Mouse (Mus musculus) CH12.LX (cell line): ENCODE results near the gene Pik3c2b. TPM values are rescaled to one million over a fixed set of nuclear protein-coding genes. Genes with fewer than 3 reads are reported as not detected.
A peak's percentile ranks its signal among the peaks of the same experiment; 100 is the strongest.

Experiments
- DNase-seq: peaks from one replicate; pipeline ENCODE4 v3.0.0-alpha.2; 2013; ENCODE audit errors: extremely low read depth
- H3K27ac ChIP-seq: 2 replicates; pipeline ENCODE4 v1.5.1; 2012; ENCODE audit warnings: low read depth, mild to moderate bottlenecking, control low read depth, moderate library complexity; ENCODE audit not compliant: insufficient read depth
- H3K27me3 ChIP-seq: replicated peaks from 2 replicates; pipeline ENCODE3; 2012; ENCODE audit warnings: inconsistent platforms
- H3K36me3 ChIP-seq, 2 experiments: replicated peaks in 1 of 2; 2 replicates each; pipeline versions ENCODE3 to v1.6.1; 2012; ENCODE audit warnings: inconsistent platforms in 1 of 2, low read length in 1 of 2, mild to moderate bottlenecking in 1 of 2, mixed read lengths in 1 of 2, moderate library complexity in 1 of 2; ENCODE audit not compliant: control insufficient read depth in 1 of 2, insufficient read depth in 1 of 2
- H3K4me1 ChIP-seq, 2 experiments: 2 replicates each; pipeline ENCODE4 v1.6.1; 2012; ENCODE audit warnings: inconsistent platforms in 1 of 2, moderate library complexity in 1 of 2; ENCODE audit not compliant: insufficient read depth in 2 of 2, control insufficient read depth in 1 of 2
- H3K4me2 ChIP-seq: 2 replicates; pipeline ENCODE4 v1.6.1; 2012; ENCODE audit warnings: low read depth, mild to moderate bottlenecking, control low read depth; ENCODE audit not compliant: poor library complexity, insufficient read depth, severe bottlenecking
- H3K4me3 ChIP-seq, 3 experiments: fragments of 150-350 bp in 1 of 3; sonication (generic) in 1 of 3; replicated peaks in 1 of 3; 2 replicates each; pipeline versions ENCODE3 to v1.5.1; 2011 to 2012; ENCODE audit warnings: low read depth in 2 of 3, low read length in 2 of 3, mild to moderate bottlenecking in 2 of 3, moderate library complexity in 2 of 3, control low read depth in 1 of 3, improper control_type of control experiment in 1 of 3, inconsistent platforms in 1 of 3, mixed read lengths in 1 of 3; ENCODE audit not compliant: poor library complexity in 1 of 3
- H3K79me2 ChIP-seq: replicated peaks from 2 replicates; pipeline ENCODE4 v1.6.1; 2012; ENCODE audit warnings: mild to moderate bottlenecking, moderate library complexity; ENCODE audit not compliant: control insufficient read depth, poor library complexity, insufficient read depth, severe bottlenecking; ENCODE audit errors: extremely low read depth
- H3K9ac ChIP-seq: 2 replicates; pipeline ENCODE4 v1.6.1; 2012; ENCODE audit warnings: low read depth, mild to moderate bottlenecking, control low read depth, moderate library complexity; ENCODE audit not compliant: insufficient read depth
- H3K9me3 ChIP-seq: replicated peaks from 2 replicates; pipeline ENCODE3; 2012; ENCODE audit warnings: low read length, inconsistent platforms, mixed read lengths
- CHD1 ChIP-seq: IDR thresholded peaks from 2 replicates; pipeline ENCODE4 v1.6.1; 2012; ENCODE audit warnings: low read depth, low read length, improper control_type of control experiment, inconsistent platforms
- CHD2 ChIP-seq: IDR thresholded peaks from 2 replicates; pipeline ENCODE4 v1.6.1; 2011; ENCODE audit warnings: low read length, improper control_type of control experiment
- CTCF ChIP-seq, 2 experiments: IDR thresholded peaks in 1 of 2; conservative IDR thresholded peaks in 1 of 2; 2 replicates each; pipeline ENCODE4 v1.5.1; 2011 to 2012; ENCODE audit warnings: low read depth in 2 of 2, low read length in 2 of 2, improper control_type of control experiment in 1 of 2, inconsistent platforms in 1 of 2, mild to moderate bottlenecking in 1 of 2, moderate library complexity in 1 of 2
- E2F4 ChIP-seq: IDR thresholded peaks from 2 replicates; pipeline ENCODE4 v1.6.1; 2011; ENCODE audit warnings: low read depth, low read length, improper control_type of control experiment; ENCODE audit not compliant: insufficient replicate concordance
- ELF1 ChIP-seq: IDR thresholded peaks from 2 replicates; pipeline ENCODE4 v1.6.1; 2014; ENCODE audit warnings: low read depth, mild to moderate bottlenecking, inconsistent platforms, low read length, improper control_type of control experiment
- ETS1 ChIP-seq: conservative IDR thresholded peaks from 2 replicates; pipeline ENCODE4 v1.6.1; 2012; ENCODE audit warnings: low read depth, mild to moderate bottlenecking, inconsistent platforms, low read length, improper control_type of control experiment, moderate library complexity
- GABPA ChIP-seq: IDR thresholded peaks from 2 replicates; pipeline ENCODE4 v1.6.1; 2012; ENCODE audit warnings: low read depth, low read length, improper control_type of control experiment, inconsistent platforms; ENCODE audit not compliant: insufficient replicate concordance
- HCFC1 ChIP-seq: IDR thresholded peaks from 2 replicates; pipeline ENCODE4 v1.6.1; 2012; ENCODE audit warnings: low read depth, mild to moderate bottlenecking, inconsistent platforms, low read length, improper control_type of control experiment
- IRF4 ChIP-seq: IDR thresholded peaks from 2 replicates; pipeline ENCODE4 v1.6.1; 2014; ENCODE audit warnings: low read depth, mild to moderate bottlenecking, inconsistent platforms, low read length, improper control_type of control experiment
- JUN ChIP-seq: IDR thresholded peaks from 2 replicates; pipeline ENCODE4 v1.6.1; 2011; ENCODE audit warnings: low read depth, mild to moderate bottlenecking, low read length, improper control_type of control experiment, moderate library complexity; ENCODE audit not compliant: insufficient read depth
- MAFK ChIP-seq: IDR thresholded peaks from 2 replicates; pipeline ENCODE4 v1.6.1; 2011; ENCODE audit warnings: low read length, improper control_type of control experiment; ENCODE audit not compliant: insufficient replicate concordance
- MAX ChIP-seq: IDR thresholded peaks from 2 replicates; pipeline ENCODE4 v1.6.1; 2011; ENCODE audit warnings: low read length, improper control_type of control experiment
- MEF2A ChIP-seq: IDR thresholded peaks from 2 replicates; pipeline ENCODE4 v1.6.1; 2014; ENCODE audit warnings: low read depth, mild to moderate bottlenecking, inconsistent platforms, low read length, improper control_type of control experiment, borderline replicate concordance
- MXI1 ChIP-seq: IDR thresholded peaks from 2 replicates; pipeline ENCODE4 v1.6.1; 2011; ENCODE audit warnings: mild to moderate bottlenecking, low read depth, low read length, improper control_type of control experiment
- MYC ChIP-seq: IDR thresholded peaks from 2 replicates; pipeline ENCODE4 v1.6.1; 2011; ENCODE audit warnings: low read depth, mild to moderate bottlenecking, improper control_type of control experiment, low read length
- NELFE ChIP-seq: IDR thresholded peaks from 2 replicates; pipeline ENCODE4 v1.6.1; 2011; ENCODE audit warnings: low read depth, low read length, improper control_type of control experiment
- NRF1 ChIP-seq: IDR thresholded peaks from 2 replicates; pipeline ENCODE4 v1.6.1; 2014; ENCODE audit warnings: low read depth, mild to moderate bottlenecking, inconsistent platforms, low read length, improper control_type of control experiment, moderate library complexity
- PAX5 ChIP-seq: IDR thresholded peaks from 2 replicates; pipeline ENCODE4 v1.6.1; 2012; ENCODE audit warnings: low read length, inconsistent platforms, mixed read lengths
- POLR2A ChIP-seq: IDR thresholded peaks from 2 replicates; pipeline ENCODE4 v1.6.1; 2011; ENCODE audit warnings: low read depth, mild to moderate bottlenecking, improper control_type of control experiment, low read length
- POLR2AphosphoS2 ChIP-seq: IDR thresholded peaks from 2 replicates; pipeline ENCODE4 v1.6.1; 2011; ENCODE audit warnings: low read depth, low read length, improper control_type of control experiment
- RAD21 ChIP-seq: IDR thresholded peaks from 2 replicates; pipeline ENCODE4 v1.6.1; 2011; ENCODE audit warnings: low read depth, mild to moderate bottlenecking, low read length, improper control_type of control experiment, moderate library complexity
- RCOR1 ChIP-seq: conservative IDR thresholded peaks from 2 replicates; pipeline ENCODE4 v1.6.1; 2012; ENCODE audit warnings: low read depth, mild to moderate bottlenecking, inconsistent platforms, low read length, improper control_type of control experiment
- TBP ChIP-seq: conservative IDR thresholded peaks from 2 replicates; pipeline ENCODE4 v1.6.1; 2011; ENCODE audit warnings: low read depth, low read length, improper control_type of control experiment
- TCF12 ChIP-seq: IDR thresholded peaks from 2 replicates; pipeline ENCODE4 v1.6.1; 2014; ENCODE audit warnings: low read depth, mild to moderate bottlenecking, inconsistent platforms, low read length, improper control_type of control experiment
- UBTF ChIP-seq: IDR thresholded peaks from 2 replicates; pipeline ENCODE4 v1.6.1; 2012; ENCODE audit warnings: low read depth, mild to moderate bottlenecking, inconsistent platforms, low read length, improper control_type of control experiment, moderate library complexity
- USF2 ChIP-seq: conservative IDR thresholded peaks from 2 replicates; pipeline ENCODE4 v1.6.1; 2011; ENCODE audit warnings: low read depth, low read length, improper control_type of control experiment
- ZKSCAN1 ChIP-seq: IDR thresholded peaks from 2 replicates; pipeline ENCODE4 v1.6.1; 2012; ENCODE audit warnings: low read depth, inconsistent platforms, low read length, improper control_type of control experiment, borderline replicate concordance
- ZMIZ1 ChIP-seq: IDR thresholded peaks from 2 replicates; pipeline ENCODE4 v1.6.1; 2012; ENCODE audit warnings: low read depth, mild to moderate bottlenecking, inconsistent platforms, low read length, improper control_type of control experiment
- ZNF384 ChIP-seq: IDR thresholded peaks from 2 replicates; pipeline ENCODE4 v1.6.1; 2012; ENCODE audit warnings: low read depth, low read length, improper control_type of control experiment, inconsistent platforms
- dilution Hi-C: fragments of 300-500 bp; cut with MboI; formaldehyde crosslinking; loops from 2 replicates; pipeline ENCODE4 v1.14.3; 2020; ENCODE audit warnings: low sequenced_read_pairs; ENCODE audit not compliant: extremely low pct_unique_long_range_greater_than_20kb, extremely low pct_ligation_motif_present
- in situ Hi-C: fragments of 300-500 bp; cut with MboI; formaldehyde crosslinking; loops from 3 replicates; pipeline ENCODE4 v1.14.3; 2019; ENCODE audit warnings: low sequenced_read_pairs, low pct_ligation_motif_present, low pct_unique_long_range_greater_than_20kb, mixed read lengths
- polyA plus RNA-seq: library from polyadenylated mRNA; unstranded; fragments of >175 nt; gene quantifications from 2 replicates; pipeline ENCODE4 v1.2.1, GENCODE M21; 2012; ENCODE audit warnings: low read depth; ENCODE audit not compliant: insufficient read length
- total RNA-seq, 2 experiments: library from RNA; depleted of rRNA; stranded (reverse); fragments of 300-350 nt in 1 of 2; fragments of >200 nt in 1 of 2; gene quantifications; 2 replicates each; pipeline ENCODE4 v1.2.3; 2012 to 2014

The Pik3c2b gene
- total RNA-seq (2012; rRNA removed), result 15.9 and 16.5 TPM in 2 replicates
- 7.2 and 8.7 TPM in 2 replicates for total RNA-seq (2014; rRNA removed)
- 9.2 and 12.0 TPM in 2 replicates for polyA plus RNA-seq

- peak within 1 kb of the TSS; percentile 68 to 88 (median 86) for H3K4me3 ChIP-seq
- H3K9me3 ChIP-seq, result no peaks in the 10 kb centered on the region
- peak within 1 kb of the TSS; percentile 80 for H3K9ac ChIP-seq
- H3K4me2 ChIP-seq, result peak within 1 kb of the TSS; percentile 88
- dilution Hi-C loops (no loop called here), in situ Hi-C loops (loop anchor here (25.0 kb wide), 1 partner anchor 317 kb away; the partner anchor contains the start of genes Etnk2 and Ren1)
- peak within 1 kb of the TSS; percentile 51 for H3K27ac ChIP-seq
- H3K79me2 ChIP-seq, result peaks cover 28% of the 10 kb centered on the region
- peak; percentile 29 for DNase-seq
- no peaks in the 10 kb centered on the region for H3K36me3 ChIP-seq
- peaks cover 6 to 48% of the 10 kb centered on the region in 2 experiments for H3K4me1 ChIP-seq
- no peaks in the 10 kb centered on the region for H3K27me3 ChIP-seq
- TF ChIP-seq TCF12 (no peak), E2F4 (no peak), MAFK (no peak), ZNF384 (no peak), MYC (no peak; the same call in 1 of the 2 replicates), JUN (no peak), PAX5 (no peak), ETS1 (no peak), RAD21 (no peak), POLR2AphosphoS2 (no peak), MXI1 (no peak), USF2 (no peak), TBP (0 out of 2 replicates have a peak, but pooled peaks have one; percentile 30), UBTF (no peak), MEF2A (no peak), MAX (no peak), NRF1 (no peak), RCOR1 (0 out of 2 replicates have a peak, but pooled peaks have one; percentile 18), ZKSCAN1 (no peak), CHD1 (no peak), NELFE (no peak), IRF4 (no peak), ELF1 (0 out of 2 replicates have a peak, but pooled peaks have one; percentile 11), ZMIZ1 (peak; percentile 43; the same call in 1 of the 2 replicates), CTCF (conservative IDR thresholded peaks at IDR 0.05 in 1 of 2, IDR thresholded peaks at IDR 0.05 in 1 of 2; ENCODE audit: low read depth in 2 of 2, low read length in 2 of 2) (no peak), HCFC1 (0 out of 2 replicates have a peak, but pooled peaks have one; percentile 25), CHD2 (no peak), POLR2A (0 out of 2 replicates have a peak, but pooled peaks have one; percentile 16), GABPA (no peak)
Measured at GRCm38 (mm10) chr1:133045011-133045860, at the start of gene Pik3c2b. Gene Pik3c2b (plus strand): TSS chr1:133045667.
